Mouse (Mus musculus) adrenal gland, postnatal 36 days (tissue): ENCODE data around the gene Vasn. TPM values are rescaled to one million over a fixed set of nuclear protein-coding genes. Genes with fewer than 3 reads are reported as not detected.

ENCODE experiments used
- DNase-seq, 2 experiments: peaks; one replicate each; pipeline ENCODE4 v3.0.0; 2021; ENCODE audit warnings: mixed read lengths in 1 of 2
- long read RNA-seq, 2 experiments: library from polyadenylated mRNA; stranded (forward); transcript quantifications; one replicate each; pipeline ENCODE4 v2.0.0; 2021; ENCODE audit warnings: borderline sequencing depth in 2 of 2
- total RNA-seq, 2 experiments: library from RNA; stranded (reverse); gene quantifications; 2 replicates each; pipeline ENCODE4 v1.2.3; 2021

Gene Vasn
- 10 to 100 TPM in 1 of 2 experiments, 1 to 10 TPM in 1; 8.9 to 15.1 TPM for total RNA-seq
- long read RNA-seq, experiment 1, partial matches to known transcripts, result 12 of 13 reads
- long read RNA-seq, experiment 1, other reads (novel, unspliced or antisense), result 0 of 13 reads
- long read RNA-seq, experiment 2, partial matches to known transcripts, result 1 of 3 reads
- long read RNA-seq, experiment 2, other reads (novel, unspliced or antisense), result 0 of 3 reads

GRCm38 (mm10) chr16:4639831-4640237, at the start of gene Vasn, which contains the start of gene Dnaja3:
Vasn (plus strand) TSS chr16:4639941.
Dnaja3 (plus strand) TSS chr16:4639989.
- DNase-seq, result peak; percentile 93

- DNase-seq, result no peak
Observed at GRCm38 (mm10) chr16:4590236-4590635, 49.5 kb upstream of the Vasn start.

GRCm38 (mm10) chr16:4592909-4593875, 46.5 kb upstream of the Vasn start:
- peak; percentile 59 to 70 for DNase-seq

- DNase-seq, result peak; percentile 78 to 82
Observed at GRCm38 (mm10) chr16:4593971-4594813, 45.5 kb upstream of the Vasn start, which contains the start of gene Glis2. Glis2 (plus strand) TSS chr16:4594713.

- no peak for DNase-seq
Observed at GRCm38 (mm10) chr16:4594814-4595526, 44.8 kb upstream of the Vasn start.

- DNase-seq, result peak in 1 of 2 experiments; percentile 58
Observed at GRCm38 (mm10) chr16:4595527-4595963, 44.2 kb upstream of the Vasn start.

- DNase-seq, result no peak
Observed at GRCm38 (mm10) chr16:4596141-4596728, 43.5 kb upstream of the Vasn start.

- no peak for DNase-seq
Observed at GRCm38 (mm10) chr16:4596836-4597235, 42.9 kb upstream of the Vasn start.

- DNase-seq, result no peak
Observed at GRCm38 (mm10) chr16:4597296-4597695, 42.4 kb upstream of the Vasn start.

- no peak for DNase-seq
Observed at GRCm38 (mm10) chr16:4598041-4598440, 41.7 kb upstream of the Vasn start.

GRCm38 (mm10) chr16:4598891-4599543, 40.7 kb upstream of the Vasn start:
- DNase-seq, result no peak

- DNase-seq, result no peak
Observed at GRCm38 (mm10) chr16:4599616-4600015, 40.1 kb upstream of the Vasn start.

- DNase-seq, result no peak
Observed at GRCm38 (mm10) chr16:4600701-4601310, 38.9 kb upstream of the Vasn start.

GRCm38 (mm10) chr16:4602189-4602588, 37.6 kb upstream of the Vasn start:
- no peak for DNase-seq

- peak in 1 of 2 experiments; percentile 35 for DNase-seq
Observed at GRCm38 (mm10) chr16:4602766-4603452, 36.8 kb upstream of the Vasn start.

- no peak for DNase-seq
Observed at GRCm38 (mm10) chr16:4603453-4603837, 36.3 kb upstream of the Vasn start.

- DNase-seq, result no peak
Observed at GRCm38 (mm10) chr16:4604293-4604837, 35.4 kb upstream of the Vasn start.

GRCm38 (mm10) chr16:4605514-4606131, 34.1 kb upstream of the Vasn start:
- no peak for DNase-seq
